Mouse (Mus musculus): ENCODE results near the gene Aff4.

The Aff4 gene

GRCm38 (mm10) chr11:53430300-53430669, 79.7 kb downstream of the Aff4 start:
- no peak for DNase-seq

GRCm38 (mm10) chr11:53430670-53431346, 80.2 kb downstream of the Aff4 start, which contains the start of the genes Uqcrq and Gdf9:
TSS of gene Uqcrq (minus strand) at chr11:53430831.
TSS of gene Gdf9 (plus strand) at chr11:53431023.
- DNase-seq = peak; percentile 99

- no peak for DNase-seq
These were observed 80.9 kb downstream of the Aff4 start for GRCm38 (mm10) chr11:53431347-53432056.

DNA sequence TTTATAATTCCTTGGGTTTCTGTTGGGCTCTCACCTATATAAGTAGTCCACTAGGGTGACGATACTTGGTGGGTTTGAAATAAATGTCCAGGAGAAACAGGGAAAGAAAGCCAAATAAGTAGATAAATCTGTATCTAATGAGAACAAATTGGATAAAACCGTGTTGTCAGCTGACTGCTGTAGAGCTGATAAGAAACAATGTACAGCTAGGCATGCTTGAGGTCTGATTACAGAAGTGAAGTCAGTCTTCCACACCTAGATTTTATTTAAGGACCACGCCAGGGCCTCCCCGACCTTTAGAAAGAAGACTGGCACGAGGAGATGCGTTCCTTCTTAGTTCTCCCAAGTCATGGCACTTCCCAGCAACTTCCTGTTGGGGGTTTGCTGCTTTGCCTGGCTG, 82.4 kb downstream of the Aff4 start:
- no peak for DNase-seq

DNA sequence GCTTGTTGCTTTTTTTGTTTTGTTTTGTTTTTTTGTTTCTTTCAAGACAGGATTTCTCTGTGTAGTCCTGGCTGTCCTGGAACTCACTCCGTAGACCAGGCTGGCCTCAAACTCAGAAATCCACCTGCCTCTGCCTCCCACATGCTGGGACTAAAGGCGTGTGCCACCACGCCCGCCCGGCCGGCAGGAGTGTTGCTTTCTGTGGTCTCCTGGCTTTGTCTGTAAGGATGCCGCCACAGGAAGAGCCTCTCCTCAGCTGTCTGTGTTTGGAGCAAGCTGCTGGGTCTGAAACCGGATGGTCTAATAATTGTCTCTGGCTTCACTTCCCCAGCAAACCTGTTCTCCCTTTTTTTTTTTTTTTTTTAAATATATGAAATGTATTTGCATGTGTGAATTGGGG, 84.9 kb downstream of the Aff4 start:
- DNase-seq = no peak

DNA sequence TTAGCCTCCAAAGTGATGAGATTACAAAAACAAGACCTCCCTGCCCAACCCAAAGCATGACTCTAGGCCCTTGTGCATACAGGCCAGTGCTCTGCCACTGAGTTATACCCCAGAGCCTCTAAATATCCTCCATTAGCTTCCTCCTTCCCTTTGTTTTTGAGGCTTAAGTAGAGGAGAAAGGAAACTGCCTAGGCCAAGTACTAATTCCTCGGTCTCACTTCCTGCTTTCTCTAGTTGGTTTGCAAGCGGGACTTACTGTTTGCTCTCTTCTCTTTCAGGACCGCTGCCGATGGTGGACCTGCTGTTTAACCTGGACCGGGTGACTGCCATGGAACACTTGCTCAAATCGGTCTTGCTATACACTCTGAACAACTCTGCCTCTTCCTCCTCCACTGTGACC, 85.7 kb downstream of the Aff4 start:
- no peak for DNase-seq

DNA sequence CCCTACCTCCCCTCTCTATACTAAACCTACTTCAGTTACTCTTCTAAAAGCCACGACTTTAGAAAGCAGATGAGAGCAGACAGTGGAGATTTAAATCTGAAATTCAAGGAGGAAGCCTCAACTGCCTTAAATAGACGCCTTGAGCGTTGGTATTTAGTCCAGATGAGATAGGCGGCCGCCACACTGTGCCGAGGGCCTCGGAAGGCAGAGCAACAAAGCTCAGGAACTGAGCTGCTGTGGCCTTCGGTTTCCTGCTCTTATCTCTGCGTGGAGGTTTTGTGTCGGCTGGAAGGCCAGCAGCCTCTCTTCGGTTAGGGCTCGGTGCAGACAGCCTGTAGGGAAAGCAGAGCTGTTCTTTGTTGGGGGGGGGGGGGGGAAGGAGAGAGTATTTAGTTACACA, 91.3 kb downstream of the Aff4 start:
- DNase-seq = no peak

DNA sequence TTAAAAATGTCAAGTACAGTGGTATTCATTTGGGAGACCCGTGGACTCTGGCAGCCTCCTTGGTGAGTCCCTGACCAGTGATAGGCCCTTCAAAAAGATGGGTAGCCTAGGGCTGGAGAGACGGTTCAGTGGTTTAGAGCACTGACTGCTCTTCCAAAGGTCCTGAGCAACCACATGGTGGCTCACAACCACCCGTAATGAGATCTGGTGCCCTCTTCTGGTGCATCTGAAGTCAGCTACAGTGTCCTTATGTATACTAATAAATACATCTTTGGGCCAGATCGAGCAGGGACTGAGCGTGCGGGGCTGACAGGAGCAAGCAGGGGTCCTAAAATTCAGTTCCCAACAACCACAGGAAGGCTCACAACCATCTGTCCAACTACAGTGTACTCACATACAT, 93.2 kb downstream of the Aff4 start:
- no peak for DNase-seq

DNA sequence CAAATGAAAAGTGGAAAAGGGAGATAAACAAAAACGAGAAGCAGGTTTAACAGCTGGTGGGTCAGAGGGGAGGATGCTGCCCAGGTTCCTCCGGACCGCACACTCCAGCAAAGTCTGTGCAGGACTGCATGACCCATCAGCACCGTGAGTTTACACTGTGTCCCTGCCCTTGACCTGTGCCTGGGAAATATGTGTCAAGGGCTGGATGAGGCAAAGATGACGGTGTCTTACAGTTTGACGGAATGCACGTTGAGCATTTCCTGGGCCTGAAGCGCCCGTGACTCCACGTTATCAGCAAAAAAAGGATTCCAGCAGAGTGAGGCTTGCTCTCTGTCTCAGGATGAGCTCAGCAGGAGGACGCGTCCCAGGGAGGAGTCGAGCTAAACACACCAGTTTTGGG, 94.9 kb downstream of the Aff4 start:
- no peak for DNase-seq

DNA sequence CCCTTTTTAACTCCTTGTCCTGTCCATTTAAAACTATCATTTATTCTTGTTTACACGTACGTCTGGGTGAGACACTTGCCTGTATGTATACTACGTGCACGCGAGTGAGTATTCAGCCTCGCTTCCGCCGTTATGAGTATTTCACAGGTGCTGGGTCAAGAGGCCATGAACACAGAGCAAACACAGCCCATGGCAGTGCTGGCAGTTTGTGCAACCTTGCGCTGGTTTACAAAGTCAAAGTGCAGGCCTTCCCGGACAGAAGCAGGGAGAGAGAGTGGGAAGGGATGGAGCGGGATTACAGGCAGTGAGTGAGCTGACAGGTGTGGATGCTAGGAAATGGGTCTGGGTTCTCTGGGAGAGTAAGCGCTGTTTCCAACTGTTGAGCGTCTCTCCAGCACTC, 95.5 kb downstream of the Aff4 start:
- no peak for DNase-seq

GRCm38 (mm10) chr11:53447996-53448395, 97.4 kb downstream of the Aff4 start:
- DNase-seq = no peak

- no peak for DNase-seq
These were observed 97.9 kb downstream of the Aff4 start for GRCm38 (mm10) chr11:53448529-53448928.

- no peak for DNase-seq
These were observed 99.6 kb downstream of the Aff4 start for GRCm38 (mm10) chr11:53450070-53450705.

DNA sequence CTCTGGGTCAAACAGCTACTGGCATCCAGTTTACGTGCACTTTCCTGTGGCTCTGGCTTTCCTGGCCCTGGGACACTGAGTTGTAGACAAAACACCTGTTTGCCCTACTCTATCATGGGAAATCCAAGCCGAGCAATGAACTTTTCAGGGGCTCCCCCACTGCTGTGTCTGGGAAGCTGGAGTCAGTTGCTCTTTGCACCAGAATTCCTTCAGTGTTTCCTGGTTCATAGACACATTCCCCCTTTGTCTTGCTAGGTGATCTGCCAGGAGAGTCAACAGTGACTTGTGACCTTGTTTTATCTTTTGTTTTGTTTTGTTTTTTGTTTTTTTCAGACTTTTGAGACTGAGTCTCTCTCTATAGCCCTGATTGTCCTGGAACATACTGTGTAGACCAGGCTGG, 100.7 kb downstream of the Aff4 start:
- DNase-seq = no peak

DNA sequence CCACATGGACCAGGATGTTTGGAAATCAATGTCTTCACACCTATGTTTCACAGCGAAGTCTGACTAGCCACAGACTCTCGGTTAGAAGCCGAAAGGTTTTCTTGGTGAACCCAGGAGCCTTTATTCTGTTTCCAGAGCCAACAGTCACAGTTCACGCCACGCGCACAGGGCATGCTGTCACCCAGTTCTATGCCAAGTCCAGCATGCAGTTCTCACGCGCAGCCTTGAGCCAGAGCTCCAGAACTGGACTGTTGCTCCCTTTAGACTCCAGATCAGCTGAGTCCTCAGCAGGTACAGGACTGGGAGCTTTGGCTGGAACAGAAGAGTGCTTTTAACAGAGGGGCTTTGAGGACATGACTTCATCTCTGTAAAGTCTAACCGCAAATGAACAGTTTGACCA, 101.8 kb downstream of the Aff4 start:
- DNase-seq = no peak

DNA sequence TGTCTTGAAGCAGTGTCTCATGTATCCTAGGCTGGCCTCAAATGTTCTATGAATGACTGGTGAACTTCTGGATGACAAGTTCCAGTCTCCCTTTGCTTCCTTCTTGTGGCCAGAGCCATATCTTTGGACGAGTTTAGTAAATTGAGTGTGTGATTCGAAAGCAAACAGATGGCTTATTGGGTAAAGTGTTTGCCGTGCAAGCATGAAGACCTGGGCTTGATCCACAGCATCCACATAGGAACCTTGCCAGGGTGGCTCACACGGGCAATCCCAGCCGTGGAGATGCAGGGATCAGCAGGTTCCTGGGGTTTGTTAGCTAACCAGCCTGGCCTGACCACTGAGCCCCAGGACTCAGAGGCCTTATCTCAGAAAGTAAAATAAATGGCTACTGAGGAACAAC, 102.4 kb downstream of the Aff4 start:
- DNase-seq = no peak

- no peak for DNase-seq
These were observed 106.1 kb downstream of the Aff4 start, which contains the start of the genes Gm10447 and Shroom1 for GRCm38 (mm10) chr11:53456474-53457371. TSS of gene Gm10447 (minus strand) at chr11:53457110. TSS of gene Shroom1 (plus strand) at chr11:53457205.

GRCm38 (mm10) chr11:53457372-53457954, 106.8 kb downstream of the Aff4 start:
- DNase-seq = no peak

GRCm38 (mm10) chr11:53458996-53459395, 108.4 kb downstream of the Aff4 start:
- no peak for DNase-seq

DNA sequence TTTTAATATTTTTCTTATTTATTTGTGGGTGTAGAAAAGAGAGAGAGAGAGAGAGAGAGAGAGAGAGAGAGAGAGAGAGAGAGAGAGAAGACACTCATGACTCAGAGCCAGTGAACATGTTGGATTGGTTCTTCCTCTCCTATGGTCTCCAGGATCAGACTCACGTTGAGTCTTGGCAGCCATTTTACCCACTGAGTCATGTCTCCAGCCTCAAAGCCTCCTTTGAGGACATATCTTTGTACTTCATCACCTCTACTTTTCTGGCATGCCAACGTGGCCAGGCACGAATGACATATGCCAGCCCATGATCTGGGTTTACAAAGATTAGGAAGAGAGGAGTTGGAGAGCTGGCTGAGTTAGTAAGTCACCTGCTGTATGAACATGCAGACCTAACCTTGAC, 109.6 kb downstream of the Aff4 start:
- DNase-seq = no peak

GRCm38 (mm10) chr11:53461727-53462126, 111.1 kb downstream of the Aff4 start:
- no peak for DNase-seq
